Mouse (Mus musculus) C2C12 (cell line): ENCODE results near the gene Tgfb2.

Experiments used
- CEBPB ChIP-seq: IDR thresholded peaks from one replicate; pipeline ENCODE4 v1.6.1; 2011; ENCODE audit warnings: low read depth, mild to moderate bottlenecking, control low read depth, moderate library complexity
- CTCF ChIP-seq: IDR thresholded peaks from one replicate; pipeline ENCODE4 v1.5.1; 2011; ENCODE audit not compliant: control insufficient read depth, insufficient read depth, insufficient read length
- FOSL1 ChIP-seq: IDR thresholded peaks from one replicate; pipeline ENCODE4 v1.8.0; 2011; ENCODE audit warnings: mild to moderate bottlenecking, low read length; ENCODE audit not compliant: poor library complexity, insufficient read depth, severe bottlenecking
- MAX ChIP-seq: IDR thresholded peaks from one replicate; pipeline ENCODE4 v1.6.1; 2011; ENCODE audit warnings: mild to moderate bottlenecking, control low read depth
- MYOD1 ChIP-seq: IDR thresholded peaks from one replicate; pipeline ENCODE4 v1.6.1; 2011; ENCODE audit warnings: low read depth; ENCODE audit not compliant: control insufficient read depth, insufficient read length
- MYOG ChIP-seq: IDR thresholded peaks from one replicate; pipeline ENCODE4 v1.6.1; 2011; ENCODE audit not compliant: control insufficient read depth, insufficient read length; ENCODE audit errors: extremely low read depth
- USF1 ChIP-seq: IDR thresholded peaks from one replicate; pipeline ENCODE4 v1.6.1; 2011; ENCODE audit warnings: low read depth, mild to moderate bottlenecking, control low read depth, moderate library complexity

DNA sequence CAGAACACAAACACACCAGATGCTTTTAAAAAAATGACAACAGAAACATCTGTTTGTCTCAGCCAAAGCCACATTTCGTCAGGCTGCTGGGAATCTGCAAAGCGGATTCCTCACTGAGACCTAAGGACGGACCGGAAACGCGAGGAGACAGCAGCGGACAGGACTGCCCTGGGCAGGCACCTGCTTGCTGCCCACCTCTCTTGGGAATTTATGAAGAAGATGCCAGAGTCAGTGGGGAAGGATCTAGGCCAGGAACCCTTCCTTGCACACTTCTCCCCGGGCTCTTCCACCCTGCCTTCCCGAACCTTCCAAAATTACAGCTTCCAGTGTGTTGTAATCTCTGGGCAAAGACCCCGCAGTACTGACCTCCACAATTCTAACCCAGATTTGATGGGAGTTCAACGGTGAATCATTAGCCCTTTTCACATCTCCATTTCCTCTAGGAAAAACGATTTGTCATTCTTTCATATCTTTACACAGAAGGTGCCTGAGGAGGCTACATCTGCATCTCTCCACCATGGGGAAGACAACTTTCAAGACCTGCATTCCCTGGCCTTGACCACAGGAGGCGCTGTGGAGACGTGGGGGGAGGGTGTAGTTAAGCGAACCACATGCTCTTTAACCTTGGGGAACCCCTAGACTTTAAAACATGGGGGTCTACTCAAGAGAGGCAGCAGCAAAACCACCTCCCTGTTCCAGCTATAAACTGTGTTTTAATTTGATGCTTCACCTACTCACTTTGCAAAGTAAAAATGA is 7.0 kb downstream of the Tgfb2 start:
- TF ChIP-seq FOSL1 (no peak), CTCF (no peak), USF1 (no peak), CEBPB (no peak), MYOD1 (no peak), MAX (no peak), MYOG (no peak)
